Mouse (Mus musculus) heart, adult 8-10 months (tissue): ENCODE results near the gene Gm13693. TPM values are rescaled to one million over a fixed set of nuclear protein-coding genes. Genes with fewer than 3 reads are reported as not detected.
"Not testable (repeated sequence)": the region's sequence is repeated elsewhere in the genome, so short reads cannot be mapped to it uniquely, and the experiment has no call there.

Experiments used
- DNase-seq: peaks from one replicate; pipeline ENCODE4 v3.0.0; 2022; ENCODE audit warnings: low spot score
- total RNA-seq, 4 experiments: library from RNA; stranded (reverse); gene quantifications; 2 replicates each; pipeline ENCODE4 v1.2.4; 2022

Gm13693 gene
- 1 to 10 TPM in 1 of 4 experiments, under 1 TPM in 3; 0.75 to 1.0 (median 0.76) TPM for total RNA-seq

- DNase-seq: not testable (repeated sequence)
Observed at GRCm38 (mm10) chr2:83961203-83961602, at the start of gene Gm13693. Gene Gm13693 (plus strand): TSS chr2:83961503.

DNA sequence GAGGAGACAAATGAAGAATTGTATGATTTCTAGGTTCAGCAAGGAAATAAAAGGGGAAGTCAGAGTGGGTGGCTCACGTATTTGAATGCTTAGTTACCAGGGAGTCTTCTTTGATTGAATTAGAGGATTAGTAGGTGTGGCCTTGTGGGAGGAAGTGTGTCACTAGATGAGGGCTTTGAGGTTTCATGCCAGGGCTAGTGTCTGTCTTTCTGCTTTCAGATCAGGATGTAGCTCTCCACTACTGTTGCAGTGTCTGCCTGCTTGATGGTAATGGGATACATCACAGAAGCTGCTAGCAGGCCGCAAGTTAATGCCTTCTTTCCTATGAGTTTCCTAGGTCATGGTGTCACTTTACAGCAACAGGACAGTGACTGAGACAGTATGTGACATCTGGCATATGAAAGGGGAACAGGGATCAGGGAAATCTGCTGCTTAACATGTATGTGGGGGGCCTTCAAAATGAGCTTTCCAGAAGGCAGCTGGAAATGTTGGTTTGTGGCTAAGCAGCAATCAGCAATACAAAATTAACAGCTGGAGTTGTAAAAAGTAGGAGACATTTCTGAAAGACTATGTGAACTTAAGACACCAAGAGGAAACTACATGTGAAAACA, 31.7 kb upstream of the Gm13693 start:
- no peak for DNase-seq

- no peak for DNase-seq
Observed at GRCm38 (mm10) chr2:83940931-83941361, 20.4 kb upstream of the Gm13693 start, which contains the start of gene Zswim2. Gene Zswim2 (minus strand): TSS chr2:83941228.

DNA sequence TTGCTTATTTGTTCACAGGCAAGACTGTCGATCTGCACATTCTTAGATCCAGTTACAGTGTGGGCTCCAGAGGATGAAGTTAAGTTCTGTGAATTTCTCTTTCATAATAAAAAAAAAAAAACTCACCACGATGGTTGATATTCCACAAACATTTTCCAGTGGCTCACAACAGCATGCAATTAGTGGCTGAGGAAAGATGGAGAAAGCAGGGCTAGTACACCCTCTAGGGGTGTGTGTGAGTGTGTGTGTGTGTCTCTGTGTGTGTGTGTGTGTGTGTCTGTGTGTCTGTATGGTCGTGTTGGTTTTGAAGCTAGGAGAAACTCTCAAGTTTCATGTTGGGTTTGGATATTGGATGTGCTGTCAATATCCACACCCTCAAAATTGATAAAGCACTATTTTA, 19.9 kb upstream of the Gm13693 start:
- no peak for DNase-seq

DNA sequence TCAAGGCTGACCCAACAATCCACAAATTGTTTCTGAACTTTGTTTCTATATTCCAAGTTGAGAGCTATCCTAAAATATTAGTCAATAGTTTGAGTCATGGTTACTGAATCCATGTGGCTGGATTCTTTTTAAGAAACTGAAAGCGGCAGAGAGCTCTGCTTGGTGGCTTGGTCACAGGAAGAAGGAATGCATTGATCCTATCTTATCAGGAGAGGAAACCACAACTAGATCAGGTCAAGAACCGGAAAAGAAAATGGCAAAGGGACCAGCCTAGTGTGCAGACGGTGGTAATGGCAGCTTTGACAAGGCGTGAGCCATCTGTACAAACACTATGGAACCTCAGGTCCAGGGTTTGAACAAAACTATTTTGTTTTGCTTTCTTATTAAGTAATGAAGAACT, 19.5 kb upstream of the Gm13693 start:
- no peak for DNase-seq

DNA sequence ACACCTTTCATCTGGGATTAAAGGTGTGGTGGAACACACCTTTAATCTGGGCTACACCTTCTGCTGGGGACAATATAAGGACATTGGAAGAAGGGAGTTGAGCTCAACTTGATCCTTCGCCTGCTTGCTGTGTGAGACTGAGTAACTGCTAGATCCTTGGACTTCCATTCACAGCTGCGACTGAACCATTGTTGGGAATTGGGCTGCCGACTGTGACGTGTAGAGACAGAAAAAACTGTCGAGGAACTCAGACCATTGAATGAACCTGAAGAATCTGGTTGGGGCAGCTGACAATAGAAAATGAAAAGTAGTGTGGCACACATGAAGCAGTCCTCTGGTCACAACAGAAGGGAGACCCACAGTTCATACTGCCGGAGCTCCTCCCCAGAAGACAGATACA, 5.9 kb upstream of the Gm13693 start, which contains the start of gene Gm13698:
Gene Gm13698 (plus strand): TSS at position 301 of the 400 bp plus-strand sequence.
- DNase-seq: not testable (repeated sequence)

GRCm38 (mm10) chr2:83967013-83967412, 5.7 kb downstream of the Gm13693 start, which contains the start of gene Gm13695:
Gene Gm13695 (plus strand): TSS chr2:83967313.
- not testable (repeated sequence) for DNase-seq

- not testable (repeated sequence) for DNase-seq
Observed at GRCm38 (mm10) chr2:83972823-83973222, 11.5 kb downstream of the Gm13693 start, which contains the start of gene Gm13696. Gene Gm13696 (plus strand): TSS chr2:83973123.

DNA sequence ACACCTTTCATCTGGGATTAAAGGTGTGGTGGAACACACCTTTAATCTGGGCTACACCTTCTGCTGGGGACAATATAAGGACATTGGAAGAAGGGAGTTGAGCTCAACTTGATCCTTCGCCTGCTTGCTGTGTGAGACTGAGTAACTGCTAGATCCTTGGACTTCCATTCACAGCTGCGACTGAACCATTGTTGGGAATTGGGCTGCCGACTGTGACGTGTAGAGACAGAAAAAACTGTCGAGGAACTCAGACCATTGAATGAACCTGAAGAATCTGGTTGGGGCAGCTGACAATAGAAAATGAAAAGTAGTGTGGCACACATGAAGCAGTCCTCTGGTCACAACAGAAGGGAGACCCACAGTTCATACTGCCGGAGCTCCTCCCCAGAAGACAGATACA, 17.3 kb downstream of the Gm13693 start, which contains the start of gene Gm13694:
Gene Gm13694 (plus strand): TSS at position 301 of the 400 bp plus-strand sequence.
- not testable (repeated sequence) for DNase-seq

- DNase-seq: not testable (repeated sequence)
Observed at GRCm38 (mm10) chr2:83984443-83984842, 23.1 kb downstream of the Gm13693 start, which contains the start of gene Gm13697. Gene Gm13697 (plus strand): TSS chr2:83984743.

DNA sequence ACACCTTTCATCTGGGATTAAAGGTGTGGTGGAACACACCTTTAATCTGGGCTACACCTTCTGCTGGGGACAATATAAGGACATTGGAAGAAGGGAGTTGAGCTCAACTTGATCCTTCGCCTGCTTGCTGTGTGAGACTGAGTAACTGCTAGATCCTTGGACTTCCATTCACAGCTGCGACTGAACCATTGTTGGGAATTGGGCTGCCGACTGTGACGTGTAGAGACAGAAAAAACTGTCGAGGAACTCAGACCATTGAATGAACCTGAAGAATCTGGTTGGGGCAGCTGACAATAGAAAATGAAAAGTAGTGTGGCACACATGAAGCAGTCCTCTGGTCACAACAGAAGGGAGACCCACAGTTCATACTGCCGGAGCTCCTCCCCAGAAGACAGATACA, 28.9 kb downstream of the Gm13693 start, which contains the start of gene Gm13691:
Gene Gm13691 (plus strand): TSS at position 301 of the 400 bp plus-strand sequence.
- DNase-seq: not testable (repeated sequence)

GRCm38 (mm10) chr2:83993639-83994255, 32.4 kb downstream of the Gm13693 start:
- not testable (repeated sequence) for DNase-seq

- not testable (repeated sequence) for DNase-seq
Observed at GRCm38 (mm10) chr2:83994526-83994925, 33.2 kb downstream of the Gm13693 start.

GRCm38 (mm10) chr2:84008913-84009312, 47.6 kb downstream of the Gm13693 start:
- DNase-seq: no peak

- no peak for DNase-seq
Observed at GRCm38 (mm10) chr2:84009818-84010217, 48.5 kb downstream of the Gm13693 start.

Other genes with a start within 250 kb of the Gm13693 start
- gene Itgav, start 237.1 kb upstream of the Gm13693 start, total RNA-seq: 10 to 100 TPM; 33.9 to 39.6 (median 36.0) TPM
- gene Fam171b, start 148.9 kb upstream of the Gm13693 start, total RNA-seq: under 1 TPM; 0.40 to 0.94 (median 0.55) TPM
- not detected for gene Zswim2, start 20.3 kb upstream of the Gm13693 start, total RNA-seq
- gene Gm13698, start 5.8 kb upstream of the Gm13693 start, total RNA-seq: 1 to 10 TPM in 1 of 4 experiments, under 1 TPM in 3; 0.75 to 1.0 (median 0.76) TPM
- under 1 TPM in 1 of 4 experiments, not detected in 3; 0.75 TPM for gene Gm13695, start 5.8 kb downstream of the Gm13693 start, total RNA-seq
- gene Gm13696, start 11.6 kb downstream of the Gm13693 start, total RNA-seq: 1 to 10 TPM in 1 of 4 experiments, under 1 TPM in 3; 0.75 to 1.0 (median 0.76) TPM
- 1 to 10 TPM in 1 of 4 experiments, under 1 TPM in 3; 0.75 to 1.0 (median 0.76) TPM for gene Gm13694, start 17.4 kb downstream of the Gm13693 start, total RNA-seq
- 1 to 10 TPM in 1 of 4 experiments, under 1 TPM in 3; 0.75 to 1.0 (median 0.76) TPM for gene Gm13697, start 23.2 kb downstream of the Gm13693 start, total RNA-seq
- gene Gm13691, start 29.1 kb downstream of the Gm13693 start, total RNA-seq: 1 to 10 TPM in 1 of 4 experiments, under 1 TPM in 3; 0.75 to 1.0 (median 0.76) TPM